Mouse (Mus musculus) neural tube, embryonic 10.5 days (tissue): ENCODE results near the gene Patl1.
"Not testable (repeated sequence)": the region's sequence is repeated elsewhere in the genome, so short reads cannot be mapped to it uniquely, and the experiment has no call there.

ENCODE experiments used
- DNase-seq: peaks from one replicate; pipeline ENCODE4 v3.0.0-alpha.2; 2017; ENCODE audit warnings: low spot score; ENCODE audit errors: extremely low spot score

The Patl1 gene

DNA sequence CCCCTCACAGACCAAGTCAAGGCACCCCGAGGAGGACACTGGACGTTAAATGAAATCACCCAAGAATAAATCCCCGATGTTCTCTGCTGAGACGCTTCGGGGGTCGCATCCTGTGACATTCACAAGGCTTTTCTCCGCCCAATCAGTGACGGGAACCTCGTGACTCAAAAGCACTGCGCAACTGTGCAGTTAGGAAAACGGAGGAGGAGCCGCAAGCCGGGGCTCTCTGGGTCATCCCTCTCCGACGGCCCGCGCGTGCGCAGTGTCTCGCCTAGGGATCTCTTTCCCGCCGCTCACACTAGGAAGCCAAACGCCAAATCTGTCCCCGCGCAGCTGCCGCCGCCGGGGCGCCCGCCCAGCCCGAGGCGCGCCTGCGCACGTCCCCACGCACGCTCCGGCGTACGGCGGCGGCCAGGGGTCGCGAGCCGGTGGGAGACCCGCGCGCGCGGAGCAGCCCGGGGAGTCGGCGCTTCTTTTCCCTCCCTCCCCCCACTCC lies at the start of gene Patl1:
Patl1 (plus strand) TSS at position 363 of the 496 bp plus-strand sequence.
- peak; percentile 96 for DNase-seq

DNA sequence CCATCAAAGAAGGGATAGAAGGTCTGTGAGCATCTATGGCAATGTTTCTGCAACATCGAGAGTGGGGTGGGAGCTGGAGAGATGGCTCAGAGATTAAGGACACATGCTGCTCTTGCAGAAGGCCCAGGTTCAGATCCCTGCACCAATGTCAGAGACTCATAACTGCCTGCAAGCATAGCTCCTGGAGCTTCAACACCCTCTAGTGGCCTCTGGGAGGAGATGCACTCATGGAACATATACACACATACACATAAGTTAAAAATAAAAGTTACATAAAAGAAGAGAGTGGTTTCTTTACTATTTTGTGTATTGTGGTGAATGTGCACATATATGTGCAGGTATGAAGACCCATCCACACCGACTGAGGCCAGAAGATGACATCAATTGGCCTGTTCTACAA lies 44.4 kb upstream of the Patl1 start:
- DNase-seq = no peak

DNA sequence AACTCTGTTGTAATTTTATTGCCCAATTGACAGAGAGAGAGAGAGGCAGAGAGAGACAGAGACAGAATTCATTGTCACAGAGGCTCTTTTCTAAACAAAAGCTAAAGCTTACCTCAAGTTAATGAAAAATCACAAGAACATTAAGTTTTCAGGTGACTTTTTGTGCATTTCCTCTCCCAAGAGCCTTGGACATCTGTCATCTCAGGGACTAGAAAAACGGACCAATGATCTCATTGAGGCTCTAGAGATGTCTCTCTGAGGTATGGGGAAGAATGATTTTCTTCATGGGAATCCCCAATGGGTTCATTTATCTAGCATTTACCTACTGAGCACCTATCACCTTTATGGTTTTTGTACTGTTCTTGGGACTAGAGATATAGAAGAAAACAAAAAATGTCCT lies 37.2 kb upstream of the Patl1 start, which contains the start of gene Olfr1419:
Olfr1419 (minus strand) TSS at position 101 of the 400 bp plus-strand sequence.
- DNase-seq = no peak

DNA sequence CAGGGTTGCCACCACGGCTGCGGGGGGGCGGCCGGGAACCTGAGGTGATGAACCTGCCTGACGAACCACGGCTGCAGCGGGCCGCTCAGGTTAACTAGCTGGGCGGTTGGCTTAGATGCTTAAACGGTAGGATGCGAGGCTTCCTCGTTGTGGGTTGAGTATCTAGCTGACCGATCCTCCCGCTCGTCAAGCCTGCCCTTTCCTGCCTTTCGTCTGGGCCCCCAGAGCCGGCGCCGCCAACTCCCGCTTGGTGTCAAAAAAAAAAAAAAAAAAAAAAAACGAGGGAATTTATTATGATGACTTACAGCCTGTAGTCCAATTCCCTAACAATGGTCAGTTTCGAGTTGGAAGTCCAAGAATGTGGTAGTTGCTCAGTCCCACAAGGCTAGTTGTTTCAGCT lies 33.8 kb upstream of the Patl1 start:
- not testable (repeated sequence) for DNase-seq

GRCm38 (mm10) chr19:11886265-11886664 lies 25.9 kb upstream of the Patl1 start, which contains the start of gene Olfr1420:
TSS of gene Olfr1420 (plus strand) at chr19:11886565.
- DNase-seq = no peak

- no peak for DNase-seq
Observed at GRCm38 (mm10) chr19:11911021-11911420, 1.2 kb upstream of the Patl1 start.

DNA sequence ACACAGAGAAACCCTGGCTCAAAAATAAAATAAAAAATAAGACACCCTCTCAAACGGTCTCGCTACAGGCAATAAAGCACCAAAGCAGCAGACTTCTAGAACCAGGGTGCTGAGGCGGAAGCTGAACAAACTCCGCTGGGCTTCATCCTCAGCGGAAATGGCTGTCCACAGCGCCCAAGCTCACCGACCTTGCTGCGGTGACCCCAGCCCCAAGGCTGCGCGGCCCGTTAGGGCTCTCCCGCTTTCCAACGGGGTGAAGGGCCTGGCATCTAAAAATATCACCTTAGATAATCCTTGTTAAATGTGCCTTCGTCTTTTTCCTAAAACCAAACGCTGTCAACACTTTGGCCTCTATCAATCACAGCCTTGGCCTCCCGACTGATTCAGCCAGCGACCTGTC lies 596 bp upstream of the Patl1 start:
- DNase-seq = no peak

GRCm38 (mm10) chr19:11912533-11913121 lies 428 bp downstream of the Patl1 start:
- no peak for DNase-seq

- DNase-seq = no peak
Observed at GRCm38 (mm10) chr19:11915804-11916203, 3.6 kb downstream of the Patl1 start.

DNA sequence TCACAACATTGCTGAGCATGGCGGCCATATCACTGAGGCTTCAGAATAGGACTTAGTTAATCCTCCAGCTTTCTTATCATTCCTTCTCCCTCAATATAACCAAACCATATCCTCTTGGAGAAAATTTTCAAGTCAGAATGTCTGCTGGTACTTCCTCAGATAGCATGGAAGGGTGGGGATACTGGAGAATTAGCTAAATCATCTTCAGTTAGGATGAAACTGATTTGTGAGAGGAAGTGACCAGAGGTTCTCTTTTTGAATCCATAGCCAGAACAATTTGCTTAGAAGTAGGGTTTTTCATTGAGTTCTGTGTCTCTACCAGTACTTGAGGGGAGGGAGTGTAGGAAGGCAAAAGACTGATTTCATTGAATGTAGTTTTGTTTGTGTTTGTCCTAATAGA lies 9.9 kb downstream of the Patl1 start:
- DNase-seq = no peak

- not testable (repeated sequence) for DNase-seq
Observed at GRCm38 (mm10) chr19:11922515-11922914, 10.3 kb downstream of the Patl1 start.

GRCm38 (mm10) chr19:11926380-11926779 lies 14.2 kb downstream of the Patl1 start:
- DNase-seq = no peak

DNA sequence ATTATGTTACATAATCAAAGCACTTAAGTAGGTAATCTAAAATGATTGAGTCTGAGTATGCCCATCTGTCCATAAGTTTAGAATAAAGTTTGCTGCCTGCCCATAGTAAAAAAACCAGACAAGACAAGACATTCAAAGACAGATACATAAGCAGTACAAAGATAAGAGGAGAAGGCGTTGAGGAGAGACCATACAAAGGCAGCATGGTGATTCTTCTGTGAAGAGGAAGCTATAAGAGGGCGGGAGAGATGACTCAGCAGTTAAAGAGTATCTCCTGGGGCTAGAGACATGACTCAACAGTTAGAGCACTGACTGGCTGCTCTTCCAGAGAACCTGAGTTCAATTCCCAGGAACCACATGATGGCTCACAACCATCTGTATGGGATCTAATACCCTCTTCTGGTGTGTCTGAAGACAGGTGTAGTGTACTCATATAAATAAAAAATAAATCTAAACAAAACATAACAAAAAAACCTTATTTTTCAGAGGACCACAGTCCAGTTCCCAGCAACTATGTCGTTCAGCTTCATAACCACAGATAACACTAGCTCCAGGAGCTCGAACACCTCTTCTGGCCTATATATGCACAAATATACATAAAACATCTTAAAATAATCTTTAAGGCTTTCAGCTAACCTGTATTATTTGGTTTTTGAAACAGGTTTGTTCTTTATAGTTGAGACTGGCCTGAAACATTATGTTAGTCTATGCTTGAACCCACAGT lies 16.0 kb downstream of the Patl1 start:
- DNase-seq = no peak

- not testable (repeated sequence) for DNase-seq
Observed at GRCm38 (mm10) chr19:11946460-11946859, 34.3 kb downstream of the Patl1 start.

DNA sequence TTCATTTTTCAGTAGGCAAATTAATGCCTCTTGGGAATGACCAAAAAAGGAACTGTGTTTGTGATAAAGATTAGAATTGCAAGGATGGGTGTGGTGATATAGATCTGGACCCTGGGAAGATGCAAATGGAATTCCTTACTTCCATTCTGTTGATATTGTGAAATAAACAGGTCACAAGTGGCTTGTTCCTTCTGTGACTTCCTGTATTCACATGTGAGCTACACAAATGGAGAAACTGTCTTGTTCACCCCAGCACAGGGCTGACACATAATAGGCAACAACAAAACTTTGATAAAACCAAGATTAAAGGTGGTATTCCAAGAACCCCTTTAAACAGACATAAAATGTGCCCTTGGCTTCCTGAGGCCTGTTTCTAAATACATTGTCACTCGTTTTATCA lies 37.7 kb downstream of the Patl1 start:
- no peak for DNase-seq

GRCm38 (mm10) chr19:11950747-11951146 lies 38.5 kb downstream of the Patl1 start:
- no peak for DNase-seq

- DNase-seq = no peak
Observed at GRCm38 (mm10) chr19:11954206-11954605, 42.0 kb downstream of the Patl1 start.

DNA sequence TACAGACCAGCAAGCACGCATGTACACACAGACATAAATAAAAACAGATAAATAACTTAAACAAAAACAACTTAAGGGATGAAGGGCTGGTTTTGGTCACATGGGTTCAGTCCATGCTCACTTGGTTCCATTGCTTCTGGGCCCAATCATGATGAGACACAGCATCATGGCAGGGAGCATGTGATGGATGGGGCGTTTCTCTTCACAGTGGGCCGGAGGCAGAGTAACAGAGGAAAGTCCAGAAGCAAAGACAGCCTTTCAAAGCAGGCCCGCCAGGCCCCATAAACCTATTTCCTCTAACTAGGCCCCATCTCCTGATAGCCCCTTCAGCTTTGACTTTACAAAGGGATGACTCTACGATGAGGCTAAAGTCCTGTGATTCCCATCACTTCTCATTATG lies 44.4 kb downstream of the Patl1 start:
- DNase-seq = no peak

DNA sequence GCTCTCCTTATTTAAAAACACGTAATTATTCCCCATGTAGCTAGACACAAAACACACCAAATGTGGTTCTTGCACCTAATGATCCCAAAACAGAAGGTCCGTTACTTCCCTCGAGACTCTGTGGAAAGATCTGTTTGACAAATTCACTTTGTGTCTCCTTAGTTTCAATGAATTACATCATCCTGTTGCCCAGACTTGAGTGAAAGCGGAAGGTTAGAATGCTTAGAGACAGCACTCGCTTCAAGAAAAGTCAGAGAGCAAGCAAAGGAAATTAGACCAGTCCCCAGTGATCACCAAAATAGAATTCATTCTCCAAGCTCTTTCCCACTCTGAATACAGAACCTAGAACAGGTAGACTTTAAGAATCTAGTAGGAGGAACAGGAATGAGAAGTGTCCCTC lies 45.2 kb downstream of the Patl1 start:
- no peak for DNase-seq

- DNase-seq = no peak
Observed at GRCm38 (mm10) chr19:11957846-11958245, 45.6 kb downstream of the Patl1 start.

DNA sequence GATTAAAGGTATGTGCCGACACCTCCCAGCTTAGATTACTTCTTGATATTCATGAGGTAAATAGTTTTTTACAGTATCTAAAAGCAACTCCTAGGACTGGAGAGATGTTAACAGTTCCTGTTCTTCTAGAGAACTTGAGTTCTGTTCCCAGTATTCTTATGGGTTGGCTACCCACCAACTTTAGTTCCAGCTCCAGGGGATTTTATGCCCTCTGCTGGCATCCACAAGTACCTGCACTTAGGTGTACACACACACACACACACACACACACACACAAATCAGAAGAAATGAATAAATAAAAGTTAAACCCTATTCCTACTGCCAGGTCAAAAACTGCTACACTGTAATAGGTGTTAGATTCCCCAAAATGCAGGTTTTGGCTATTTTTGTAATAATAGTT lies 52.1 kb downstream of the Patl1 start:
- no peak for DNase-seq

GRCm38 (mm10) chr19:11965023-11965942 lies 53.1 kb downstream of the Patl1 start, which contains the start of gene Osbp:
TSS of gene Osbp (plus strand) at chr19:11965941.
- DNase-seq = peak; percentile 93
